Mouse (Mus musculus): ENCODE measurements around the gene Arhgef10l.

DNA sequence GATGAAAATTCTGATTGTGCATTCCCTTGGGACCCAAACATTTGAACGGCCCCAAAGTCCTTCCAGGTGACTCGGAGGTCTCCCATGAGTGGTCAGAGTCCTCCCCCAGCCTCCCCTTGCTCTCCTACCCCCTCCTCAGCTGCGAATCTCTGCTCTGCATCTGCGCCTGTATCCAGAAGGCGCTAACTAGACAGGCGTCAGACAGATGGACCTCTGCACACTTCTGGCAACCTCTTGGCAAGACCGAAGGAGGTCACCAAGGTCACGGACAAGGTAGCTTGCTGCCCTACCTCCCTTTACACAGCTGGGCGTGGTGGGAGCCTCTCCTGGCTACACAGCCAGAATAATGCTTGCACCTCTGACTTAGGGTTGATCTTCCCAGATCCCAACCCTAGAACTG, 25.1 kb downstream of the Arhgef10l start:
- no peak for TF ChIP-seq CTCF (IDR thresholded peaks at IDR 0.05; ENCODE audit: insufficient read depth, low read length)
- no peak for TF ChIP-seq POLR2A (IDR thresholded peaks at IDR 0.05; ENCODE audit: borderline replicate concordance, extremely low read depth, low read depth, low read length)

Measured in lung, adult 2 months (tissue).